Mouse (Mus musculus) CH12F3 (cell line): Measurements from ENCODE around the gene Plbd2.

Source experiments
- in situ Hi-C: fragments of 300-500 bp; cut with MboI; formaldehyde crosslinking; loops from 2 replicates; pipeline ENCODE4 v1.14.3; 2020; ENCODE audit warnings: low sequenced_read_pairs

Plbd2 gene

GRCm38 (mm10) chr5:120503144-120503795 lies at the start of gene Plbd2:
Gene Plbd2, minus strand, starts transcription at chr5:120503625.
- in situ Hi-C loops = no loop called here

GRCm38 (mm10) chr5:120550673-120551072 lies 47.2 kb upstream of the Plbd2 start:
- in situ Hi-C loops = no loop called here

GRCm38 (mm10) chr5:120550137-120550536 lies 46.7 kb upstream of the Plbd2 start:
- in situ Hi-C loops = no loop called here

- in situ Hi-C loops = no loop called here
These were observed 44.9 kb upstream of the Plbd2 start for GRCm38 (mm10) chr5:120548236-120548850.

- in situ Hi-C loops = no loop called here
These were observed 33.2 kb upstream of the Plbd2 start for GRCm38 (mm10) chr5:120536632-120537031.

GRCm38 (mm10) chr5:120536046-120536445 lies 32.6 kb upstream of the Plbd2 start:
- in situ Hi-C loops = no loop called here

- in situ Hi-C loops = no loop called here
These were observed 31.3 kb upstream of the Plbd2 start for GRCm38 (mm10) chr5:120534686-120535075.

- in situ Hi-C loops = no loop called here
These were observed 30.8 kb upstream of the Plbd2 start for GRCm38 (mm10) chr5:120534071-120534685.

- in situ Hi-C loops = no loop called here
These were observed 28.2 kb upstream of the Plbd2 start for GRCm38 (mm10) chr5:120531631-120532030.

- in situ Hi-C loops = loop anchor here (10.0 kb wide), 1 partner anchor 57 kb away; the partner anchor contains the start of genes Iqcd and Tpcn1
These were observed 24.0 kb upstream of the Plbd2 start for GRCm38 (mm10) chr5:120527296-120527964.

- in situ Hi-C loops = loop anchor here (10.0 kb wide), 1 partner anchor 58 kb away; the partner anchor contains the start of genes Iqcd and Tpcn1
These were observed 22.9 kb upstream of the Plbd2 start for GRCm38 (mm10) chr5:120526311-120526710.

GRCm38 (mm10) chr5:120525737-120526136 lies 22.3 kb upstream of the Plbd2 start:
- in situ Hi-C loops = loop anchor here (10.0 kb wide), 1 partner anchor 59 kb away; the partner anchor contains the start of genes Iqcd and Tpcn1

GRCm38 (mm10) chr5:120524736-120525135 lies 21.3 kb upstream of the Plbd2 start:
- in situ Hi-C loops = loop anchor here (10.0 kb wide), 1 partner anchor 60 kb away; the partner anchor contains the start of genes Iqcd and Tpcn1

GRCm38 (mm10) chr5:120522649-120523048 lies 19.2 kb upstream of the Plbd2 start:
- in situ Hi-C loops = loop anchor here (10.0 kb wide), 1 partner anchor 62 kb away; the partner anchor contains the start of genes Iqcd and Tpcn1

GRCm38 (mm10) chr5:120517552-120517951 lies 14.1 kb upstream of the Plbd2 start:
- in situ Hi-C loops = no loop called here

- in situ Hi-C loops = no loop called here
These were observed 13.0 kb upstream of the Plbd2 start for GRCm38 (mm10) chr5:120516221-120516984.

GRCm38 (mm10) chr5:120515451-120515850 lies 12.0 kb upstream of the Plbd2 start:
- in situ Hi-C loops = no loop called here

GRCm38 (mm10) chr5:120514754-120515153 lies 11.3 kb upstream of the Plbd2 start:
- in situ Hi-C loops = no loop called here

GRCm38 (mm10) chr5:120514031-120514677 lies 10.7 kb upstream of the Plbd2 start:
- in situ Hi-C loops = no loop called here
